Mouse (Mus musculus): ENCODE measurements around the gene Sema3f.
A peak's percentile ranks its signal among the peaks of the same experiment; 100 is the strongest.

Gene Sema3f

GRCm38 (mm10) chr9:107662342-107662741, 47.9 kb downstream of the Sema3f start:
- DNase-seq (ENCODE audit: low read depth, low spot score), result no peak

- no peak for DNase-seq (ENCODE audit: low read depth, low spot score)
These were observed 49.5 kb downstream of the Sema3f start for GRCm38 (mm10) chr9:107660777-107661176.

DNA sequence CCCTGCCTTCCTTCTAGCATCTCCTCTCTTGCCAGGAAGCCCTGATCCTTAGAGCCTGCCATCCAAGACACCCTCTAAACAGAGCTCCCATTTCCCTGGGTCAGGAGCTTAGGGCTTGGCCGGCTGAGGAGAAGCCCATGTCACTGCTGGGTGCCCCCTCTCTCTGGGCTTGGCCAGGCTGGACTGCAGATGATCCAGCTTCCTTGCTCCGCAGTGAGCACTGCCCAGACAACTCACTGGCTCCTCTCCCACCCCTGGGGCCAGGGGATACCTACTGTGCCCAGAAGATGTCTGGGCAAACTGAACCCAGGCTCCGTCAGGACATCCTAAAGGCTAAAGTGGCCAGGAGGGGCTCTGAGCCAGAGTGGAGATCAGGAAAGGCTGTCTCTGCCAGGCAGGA, 50.3 kb downstream of the Sema3f start:
- DNase-seq (ENCODE audit: low read depth, low spot score), result no peak

DNA sequence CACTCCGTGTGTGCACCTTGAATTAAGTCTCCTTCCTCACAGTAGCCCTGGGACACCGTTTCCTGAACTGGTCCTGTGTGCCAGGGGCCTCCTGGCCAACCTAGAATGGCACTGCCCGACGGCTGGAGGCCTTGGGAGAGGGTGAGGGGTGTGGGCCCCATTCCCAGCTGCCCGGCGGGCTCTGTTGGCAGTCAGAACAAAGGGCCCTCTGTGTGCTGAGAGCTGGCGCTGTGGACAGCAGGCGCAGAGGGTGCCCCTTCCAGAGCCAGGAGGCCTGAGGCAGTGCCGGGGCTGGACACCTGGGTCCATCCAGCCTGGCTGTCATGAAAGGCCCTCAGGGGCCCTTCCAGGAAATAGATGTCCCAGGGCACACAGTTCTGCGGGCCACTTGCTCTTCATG, 50.7 kb downstream of the Sema3f start:
- DNase-seq (ENCODE audit: low read depth, low spot score), result no peak

- DNase-seq (ENCODE audit: low read depth, low spot score), result no peak
These were observed 52.2 kb downstream of the Sema3f start for GRCm38 (mm10) chr9:107658096-107658495.

- DNase-seq (ENCODE audit: low read depth, low spot score), result no peak
These were observed 53.1 kb downstream of the Sema3f start for GRCm38 (mm10) chr9:107657144-107657543.

DNA sequence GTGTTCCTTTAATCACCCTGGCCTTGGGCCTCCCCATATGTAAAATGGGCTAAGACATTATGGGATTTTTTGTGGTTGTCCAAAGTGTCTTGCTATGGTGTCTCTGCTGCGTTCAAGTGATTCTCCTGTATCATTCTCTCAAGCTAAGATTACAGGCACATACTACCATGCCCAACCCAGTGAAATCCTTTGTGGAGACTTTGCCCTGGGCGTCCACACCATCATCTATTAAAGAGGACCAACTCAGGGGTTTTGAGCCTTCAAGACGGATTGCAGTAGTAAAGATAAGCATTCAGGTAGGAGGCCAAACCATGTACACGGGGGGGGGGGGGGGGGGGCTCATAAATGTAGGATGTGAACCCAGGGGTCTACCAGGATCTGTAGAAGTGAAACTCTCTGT, 55.7 kb downstream of the Sema3f start:
- no peak for DNase-seq (ENCODE audit: low read depth, low spot score)

GRCm38 (mm10) chr9:107653474-107653873, 56.8 kb downstream of the Sema3f start:
- no peak for DNase-seq (ENCODE audit: low read depth, low spot score)

DNA sequence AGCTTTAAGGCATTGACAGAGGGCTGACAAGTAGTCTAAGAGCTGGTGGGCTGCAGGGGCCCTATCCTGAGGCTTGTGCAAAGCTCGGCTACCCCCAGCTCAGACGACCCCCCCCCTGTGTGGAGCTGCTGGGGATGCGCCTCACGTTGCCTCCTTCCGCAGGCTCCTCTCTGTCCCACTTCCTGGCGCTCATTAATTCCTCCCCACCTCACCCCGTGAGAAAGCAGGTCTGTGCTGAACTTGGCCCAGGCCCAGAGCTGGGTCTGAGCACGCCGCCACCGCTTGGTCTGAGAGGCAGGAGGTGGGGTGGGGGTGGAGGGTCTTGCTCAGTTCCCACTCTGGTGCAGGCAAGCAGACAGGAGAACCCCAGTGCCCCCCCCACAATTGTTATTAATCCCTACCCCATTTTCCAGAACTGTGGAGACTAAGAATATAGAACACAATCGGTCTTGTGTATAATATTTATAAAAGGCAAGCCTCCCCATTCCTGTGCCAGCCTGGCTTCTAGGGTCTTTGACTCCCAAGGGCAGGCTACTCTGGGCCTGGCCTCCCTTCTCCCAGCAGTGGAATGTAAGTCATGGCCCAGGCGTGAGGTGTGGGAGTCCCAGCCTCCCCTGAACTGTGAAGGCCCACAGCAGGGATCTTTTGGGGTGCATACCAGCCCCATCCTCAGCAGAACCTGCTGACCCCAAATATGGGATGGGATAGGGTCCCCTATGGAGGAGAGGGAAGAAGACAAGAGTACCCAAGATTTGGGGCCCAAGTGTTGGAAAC, 59.4 kb downstream of the Sema3f start:
- no peak for DNase-seq (ENCODE audit: low read depth, low spot score)

GRCm38 (mm10) chr9:107650225-107650624, 60.0 kb downstream of the Sema3f start:
- no peak for DNase-seq (ENCODE audit: low read depth, low spot score)

GRCm38 (mm10) chr9:107648767-107649166, 61.5 kb downstream of the Sema3f start:
- peak; percentile 55 for DNase-seq (ENCODE audit: low read depth, low spot score)

- peak; percentile 65 for DNase-seq (ENCODE audit: low read depth, low spot score)
These were observed 63.3 kb downstream of the Sema3f start for GRCm38 (mm10) chr9:107646975-107647374.

DNA sequence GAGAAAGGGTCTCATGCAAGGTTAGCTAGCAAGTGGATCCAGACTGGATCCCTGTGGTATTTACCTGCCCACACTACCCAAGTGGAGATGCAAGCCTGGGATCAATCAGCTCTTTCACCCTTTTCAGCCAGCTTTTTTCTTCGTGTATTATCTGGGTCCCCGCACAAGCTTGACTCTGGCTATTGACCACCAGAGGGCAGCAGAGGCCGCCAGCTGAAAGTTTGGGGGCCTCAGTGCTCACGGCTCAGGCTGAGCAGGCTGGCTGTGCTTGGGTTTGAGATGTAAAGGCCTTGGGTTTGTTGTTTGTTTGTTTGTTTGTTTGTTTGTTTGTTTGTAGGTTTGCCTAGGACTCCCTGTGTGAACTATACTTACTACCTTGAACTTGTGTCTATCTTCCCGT, 64.7 kb downstream of the Sema3f start:
- DNase-seq (ENCODE audit: low read depth, low spot score), result peak; percentile 87

GRCm38 (mm10) chr9:107645153-107645510, 65.1 kb downstream of the Sema3f start:
- DNase-seq (ENCODE audit: low read depth, low spot score), result no peak

GRCm38 (mm10) chr9:107644495-107645152, 65.7 kb downstream of the Sema3f start:
- peak; percentile 90 for DNase-seq (ENCODE audit: low read depth, low spot score)

- no peak for DNase-seq (ENCODE audit: low read depth, low spot score)
These were observed 66.6 kb downstream of the Sema3f start for GRCm38 (mm10) chr9:107643544-107644214.

DNA sequence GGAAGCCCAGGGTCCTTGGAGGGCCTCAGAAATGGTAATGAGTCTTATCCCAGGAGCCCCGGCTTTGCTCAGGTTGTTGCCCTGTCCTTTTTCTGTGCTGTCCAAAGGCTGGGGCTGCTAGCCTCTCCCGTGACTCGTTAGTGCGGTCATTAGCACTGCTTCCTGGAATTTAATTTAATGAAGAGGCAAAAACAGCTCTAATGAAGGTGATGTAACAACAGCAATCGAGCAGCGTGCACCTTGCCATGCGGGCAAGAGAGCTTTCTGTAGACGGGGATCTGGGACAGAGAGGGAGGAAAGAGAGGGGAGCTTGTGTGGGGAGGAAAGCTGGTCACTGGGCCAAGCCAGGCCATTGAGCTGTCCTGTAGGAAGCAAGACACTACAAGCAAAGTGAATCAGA, 68.6 kb downstream of the Sema3f start:
- no peak for DNase-seq (ENCODE audit: low read depth, low spot score)

- DNase-seq (ENCODE audit: low read depth, low spot score), result no peak
These were observed 70.0 kb downstream of the Sema3f start for GRCm38 (mm10) chr9:107640257-107640772.

DNA sequence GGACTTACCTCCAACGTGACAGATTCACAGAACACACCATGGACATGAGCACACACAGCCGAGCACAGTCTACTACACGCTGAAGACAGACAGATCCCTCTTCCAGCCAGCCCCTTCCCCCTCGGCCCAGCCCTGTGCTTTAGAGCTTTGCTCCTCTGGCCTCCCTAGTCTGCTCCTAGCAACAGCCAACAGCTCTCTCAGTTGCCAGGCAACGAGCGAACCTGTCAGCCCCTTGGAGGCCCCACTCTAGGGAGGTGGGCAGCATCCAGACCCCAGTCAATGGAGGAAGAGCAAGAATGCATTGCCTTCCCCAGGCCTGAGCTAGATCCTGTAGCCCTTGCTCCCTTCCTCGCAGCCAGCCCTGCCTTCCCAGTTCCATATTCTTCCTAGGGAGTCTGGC, 73.2 kb downstream of the Sema3f start:
- no peak for DNase-seq (ENCODE audit: low read depth, low spot score)

- DNase-seq (ENCODE audit: low read depth, low spot score), result peak; percentile 98
These were observed 74.8 kb downstream of the Sema3f start, which contains the start of gene Gnai2 for GRCm38 (mm10) chr9:107635279-107636028. Gene Gnai2, minus strand, starts transcription at chr9:107635367.

- DNase-seq (ENCODE audit: low read depth, low spot score), result peak; percentile 45
These were observed 75.6 kb downstream of the Sema3f start for GRCm38 (mm10) chr9:107634406-107635278.
